Mouse (Mus musculus) MEL (cell line): ENCODE data around the gene Gm48551. TPM values are rescaled to one million over a fixed set of nuclear protein-coding genes. Genes with fewer than 3 reads are reported as not detected.

Experiments used
- DNase-seq: peaks from one replicate; pipeline ENCODE4 v3.0.0; 2011; ENCODE audit warnings: low read depth, low spot score
- H3K27ac ChIP-seq: 2 replicates; pipeline ENCODE4 v1.5.1; 2012; ENCODE audit warnings: low read depth, mild to moderate bottlenecking, control low read depth, low read length, moderate library complexity; ENCODE audit not compliant: control insufficient read depth
- H3K27me3 ChIP-seq, 2 experiments: fragments of 150-350 bp in 1 of 2; sonication (generic) in 1 of 2; 2 replicates each; pipeline ENCODE4 v1.6.1; 2012; ENCODE audit warnings: low read length in 2 of 2, mild to moderate bottlenecking in 2 of 2, improper control_type of control experiment in 1 of 2, moderate library complexity in 1 of 2; ENCODE audit not compliant: insufficient read depth in 2 of 2, control insufficient read depth in 1 of 2
- H3K36me3 ChIP-seq, 2 experiments: 2 replicates each; pipeline ENCODE4 v1.6.1; 2012 to 2014; ENCODE audit warnings: low read length in 2 of 2, improper control_type of control experiment in 1 of 2, inconsistent platforms in 1 of 2, mild to moderate bottlenecking in 1 of 2; ENCODE audit not compliant: insufficient read depth in 2 of 2, control insufficient read depth in 1 of 2
- H3K4me1 ChIP-seq, 2 experiments: fragments of 150-350 bp in 1 of 2; sonication (generic) in 1 of 2; 2 replicates each; pipeline ENCODE4 v1.6.1; 2012; ENCODE audit warnings: low read length in 2 of 2, improper control_type of control experiment in 1 of 2, mild to moderate bottlenecking in 1 of 2; ENCODE audit not compliant: insufficient read depth in 2 of 2, control insufficient read depth in 1 of 2
- H3K4me3 ChIP-seq, 2 experiments: fragments of 150-350 bp in 1 of 2; sonication (generic) in 1 of 2; 2 replicates each; pipeline ENCODE4 v1.5.1; 2012; ENCODE audit warnings: low read depth in 2 of 2, low read length in 2 of 2, mild to moderate bottlenecking in 2 of 2, moderate library complexity in 2 of 2, control low read depth in 1 of 2, improper control_type of control experiment in 1 of 2; ENCODE audit not compliant: control insufficient read depth in 1 of 2, insufficient read depth in 1 of 2
- H3K79me2 ChIP-seq: 2 replicates; pipeline ENCODE4 v1.6.1; 2012; ENCODE audit warnings: mild to moderate bottlenecking, low read length, moderate library complexity; ENCODE audit not compliant: control insufficient read depth, poor library complexity, insufficient read depth
- H3K9ac ChIP-seq: 2 replicates; pipeline ENCODE4 v1.6.1; 2012; ENCODE audit warnings: low read depth, mild to moderate bottlenecking, control low read depth, low read length, moderate library complexity; ENCODE audit not compliant: control insufficient read depth, poor library complexity, severe bottlenecking
- H3K9me3 ChIP-seq: fragments of 150-350 bp; sonication (generic); replicated peaks from 2 replicates; pipeline ENCODE4 v1.6.1; 2012; ENCODE audit warnings: mild to moderate bottlenecking, low read length, improper control_type of control experiment, moderate library complexity; ENCODE audit not compliant: insufficient read depth
- BHLHE40 ChIP-seq: IDR thresholded peaks from 2 replicates; pipeline ENCODE4 v1.6.1; 2012; ENCODE audit warnings: low read depth, mild to moderate bottlenecking, inconsistent platforms, low read length, improper control_type of control experiment, borderline replicate concordance
- CHD2 ChIP-seq: IDR thresholded peaks from 2 replicates; pipeline ENCODE4 v1.6.1; 2011; ENCODE audit warnings: low read length, improper control_type of control experiment
- CTCF ChIP-seq, 3 experiments: IDR thresholded peaks in 2 of 3; conservative IDR thresholded peaks in 1 of 3; 2 replicates each; pipeline ENCODE4 v1.5.1; 2011 to 2012; ENCODE audit warnings: low read length in 3 of 3, low read depth in 2 of 3, mild to moderate bottlenecking in 2 of 3, improper control_type of control experiment in 1 of 3, inconsistent platforms in 1 of 3, mixed read lengths in 1 of 3, moderate library complexity in 1 of 3; ENCODE audit not compliant: control insufficient read depth in 1 of 3, insufficient read depth in 1 of 3, poor library complexity in 1 of 3, severe bottlenecking in 1 of 3
- EP300 ChIP-seq, 2 experiments: IDR thresholded peaks; 2 replicates each; pipeline ENCODE4 v1.6.1; 2011; ENCODE audit warnings: improper control_type of control experiment in 2 of 2, low read length in 2 of 2, low read depth in 1 of 2, mild to moderate bottlenecking in 1 of 2
- ETS1 ChIP-seq: IDR thresholded peaks from 2 replicates; pipeline ENCODE4 v1.6.1; 2012; ENCODE audit warnings: low read depth, mild to moderate bottlenecking, inconsistent platforms, low read length, improper control_type of control experiment, moderate library complexity
- GABPA ChIP-seq: IDR thresholded peaks from 2 replicates; pipeline ENCODE4 v1.6.1; 2012; ENCODE audit warnings: low read depth, mild to moderate bottlenecking, inconsistent platforms, low read length, improper control_type of control experiment, moderate library complexity
- GATA1 ChIP-seq: IDR thresholded peaks from 2 replicates; pipeline ENCODE4 v1.6.1; 2011; ENCODE audit warnings: low read depth, low read length, improper control_type of control experiment
- HCFC1 ChIP-seq: IDR thresholded peaks from 2 replicates; pipeline ENCODE4 v1.6.1; 2012; ENCODE audit warnings: low read depth, mild to moderate bottlenecking, inconsistent platforms, low read length, improper control_type of control experiment, moderate library complexity
- JUND ChIP-seq: IDR thresholded peaks from 2 replicates; pipeline ENCODE4 v1.6.1; 2011; ENCODE audit warnings: low read depth, mild to moderate bottlenecking, improper control_type of control experiment, low read length
- MAFK ChIP-seq: IDR thresholded peaks from 2 replicates; pipeline ENCODE4 v1.6.1; 2011; ENCODE audit warnings: low read depth, mild to moderate bottlenecking, low read length, improper control_type of control experiment, borderline replicate concordance
- MAX ChIP-seq: IDR thresholded peaks from 2 replicates; pipeline ENCODE4 v1.6.1; 2011; ENCODE audit warnings: low read length, improper control_type of control experiment
- MAZ ChIP-seq: IDR thresholded peaks from 2 replicates; pipeline ENCODE4 v1.6.1; 2012; ENCODE audit warnings: low read depth, mild to moderate bottlenecking, inconsistent platforms, low read length, improper control_type of control experiment
- MEF2A ChIP-seq: IDR thresholded peaks from 2 replicates; pipeline ENCODE4 v1.6.1; 2014; ENCODE audit warnings: low read depth, mild to moderate bottlenecking, inconsistent platforms, low read length, improper control_type of control experiment; ENCODE audit not compliant: poor library complexity, insufficient replicate concordance, severe bottlenecking; ENCODE audit errors: extremely low read depth
- MXI1 ChIP-seq: IDR thresholded peaks from 2 replicates; pipeline ENCODE4 v1.6.1; 2011; ENCODE audit warnings: mild to moderate bottlenecking, low read depth, low read length, improper control_type of control experiment
- MYB ChIP-seq: IDR thresholded peaks from 2 replicates; pipeline ENCODE4 v1.6.1; 2011; ENCODE audit warnings: mild to moderate bottlenecking, low read depth, low read length, improper control_type of control experiment
- MYC ChIP-seq: IDR thresholded peaks from 2 replicates; pipeline ENCODE4 v1.6.1; 2011; ENCODE audit warnings: low read depth, mild to moderate bottlenecking, low read length, improper control_type of control experiment, moderate library complexity
- NELFE ChIP-seq: IDR thresholded peaks from 2 replicates; pipeline ENCODE4 v1.6.1; 2011; ENCODE audit warnings: low read depth, low read length, improper control_type of control experiment
- NRF1 ChIP-seq: IDR thresholded peaks from 2 replicates; pipeline ENCODE4 v1.6.1; 2014; ENCODE audit warnings: low read depth, mild to moderate bottlenecking, inconsistent platforms, low read length, improper control_type of control experiment, moderate library complexity; ENCODE audit not compliant: poor library complexity, insufficient read depth, severe bottlenecking
- POLR2A ChIP-seq, 2 experiments: IDR thresholded peaks; 2 replicates each; pipeline ENCODE4 v1.6.1; 2011 to 2012; ENCODE audit warnings: low read length in 2 of 2, mild to moderate bottlenecking in 2 of 2, control low read depth in 1 of 2, improper control_type of control experiment in 1 of 2, low read depth in 1 of 2, moderate library complexity in 1 of 2; ENCODE audit not compliant: control insufficient read depth in 1 of 2, insufficient read depth in 1 of 2, poor library complexity in 1 of 2
- POLR2AphosphoS2 ChIP-seq: IDR thresholded peaks from 2 replicates; pipeline ENCODE4 v1.6.1; 2011; ENCODE audit warnings: low read length, improper control_type of control experiment
- POLR2AphosphoS5 ChIP-seq: IDR thresholded peaks from 2 replicates; pipeline ENCODE4 v1.6.1; 2012; ENCODE audit warnings: low read depth, borderline replicate concordance, mild to moderate bottlenecking, inconsistent platforms, low read length, moderate library complexity, mixed read lengths
- RCOR1 ChIP-seq: IDR thresholded peaks from 2 replicates; pipeline ENCODE4 v1.6.1; 2012; ENCODE audit warnings: low read depth, mild to moderate bottlenecking, inconsistent platforms, low read length, improper control_type of control experiment
- SIN3A ChIP-seq: IDR thresholded peaks from 2 replicates; pipeline ENCODE4 v1.6.1; 2012; ENCODE audit warnings: low read length, improper control_type of control experiment, inconsistent platforms
- SMC3 ChIP-seq: IDR thresholded peaks from 2 replicates; pipeline ENCODE4 v1.6.1; 2011; ENCODE audit warnings: low read depth, low read length, improper control_type of control experiment
- TAL1 ChIP-seq: IDR thresholded peaks from 2 replicates; pipeline ENCODE4 v1.6.1; 2012; ENCODE audit warnings: mild to moderate bottlenecking, inconsistent platforms, low read length, moderate library complexity, mixed read lengths
- TCF12 ChIP-seq: IDR thresholded peaks from 2 replicates; pipeline ENCODE4 v1.6.1; 2014; ENCODE audit warnings: low read depth, mild to moderate bottlenecking, inconsistent platforms, low read length, improper control_type of control experiment, moderate library complexity
- UBTF ChIP-seq: IDR thresholded peaks from 2 replicates; pipeline ENCODE4 v1.6.1; 2012; ENCODE audit warnings: low read depth, mild to moderate bottlenecking, inconsistent platforms, low read length, improper control_type of control experiment, moderate library complexity, borderline replicate concordance; ENCODE audit not compliant: insufficient read depth
- USF1 ChIP-seq: IDR thresholded peaks from 2 replicates; pipeline ENCODE4 v1.6.1; 2014; ENCODE audit warnings: low read depth, mild to moderate bottlenecking, inconsistent platforms, low read length, improper control_type of control experiment, moderate library complexity
- USF2 ChIP-seq, 2 experiments: IDR thresholded peaks; 2 replicates each; pipeline ENCODE4 v1.6.1; 2011 to 2012; ENCODE audit warnings: improper control_type of control experiment in 2 of 2, low read length in 2 of 2, borderline replicate concordance in 1 of 2, inconsistent platforms in 1 of 2, low read depth in 1 of 2, mild to moderate bottlenecking in 1 of 2; ENCODE audit not compliant: insufficient read depth in 1 of 2
- ZC3H11A ChIP-seq: IDR thresholded peaks from 2 replicates; pipeline ENCODE4 v1.6.1; 2012; ENCODE audit warnings: low read depth, mild to moderate bottlenecking, inconsistent platforms, low read length, improper control_type of control experiment
- ZKSCAN1 ChIP-seq: IDR thresholded peaks from 2 replicates; pipeline ENCODE4 v1.6.1; 2012; ENCODE audit warnings: low read depth, mild to moderate bottlenecking, inconsistent platforms, low read length, improper control_type of control experiment, moderate library complexity
- ZNF384 ChIP-seq: IDR thresholded peaks from 2 replicates; pipeline ENCODE4 v1.6.1; 2012; ENCODE audit warnings: low read depth, mild to moderate bottlenecking, inconsistent platforms, low read length, improper control_type of control experiment
- polyA plus RNA-seq, 2 experiments: library from polyadenylated mRNA; stranded (reverse) in 1 of 2; unstranded in 1 of 2; fragments of >175 nt in 1 of 2; fragments of >200 nt in 1 of 2; gene quantifications; 2 replicates each; pipeline versions ENCODE4 v1.2.1 to v1.2.4; 2012; ENCODE audit warnings: low replicate concordance in 2 of 2, low read depth in 1 of 2; ENCODE audit not compliant: insufficient read length in 2 of 2, insufficient read depth in 1 of 2, missing spikeins in 1 of 2
- total RNA-seq: library from RNA; depleted of rRNA; stranded (reverse); fragments of 300-350 nt; gene quantifications from 2 replicates; pipeline ENCODE4 v1.2.3, GENCODE M21; 2012

Gm48551 gene
- total and polyA plus RNA-seq, 3 experiments: 0.62 to 2.6 TPM; not detected in 1

GRCm38 (mm10) chr10:81379809-81380378, 4.4 kb upstream of the Gm48551 start (continued):
- TF ChIP-seq MYB: peak; percentile 19; the same call in 1 of the 2 replicates
- peak; percentile 43 for TF ChIP-seq SIN3A
- TF ChIP-seq NELFE: no peak
- TF ChIP-seq BHLHE40: no peak
- TF ChIP-seq USF1: no peak
- TF ChIP-seq ZC3H11A: no peak
- TF ChIP-seq TCF12: no peak
- no peak; the same call in 1 of the 2 replicates for TF ChIP-seq MXI1
- no peak for TF ChIP-seq POLR2AphosphoS5
- TF ChIP-seq ZNF384: no peak
- 0 out of 2 replicates have a peak, but pooled peaks have one; percentile 23 for TF ChIP-seq MAZ
- no peak for TF ChIP-seq ZKSCAN1
- no peak for TF ChIP-seq TAL1
- no peak for TF ChIP-seq CHD2
- no peak for TF ChIP-seq SMC3
- no peak for TF ChIP-seq GATA1

GRCm38 (mm10) chr10:81382039-81382438, 2.2 kb upstream of the Gm48551 start:
- Histone ChIP-seq H3K27me3 (no peaks in the 10 kb centered on the region), H3K4me3 (no peak overlapping the region), H3K27ac (peak overlapping the region; percentile 92), H3K9ac (no peak overlapping the region; the same call in 1 of the 2 replicates), H3K4me1 (peaks cover 26 to 50% of the 10 kb centered on the region in 2 experiments), H3K79me2 (peaks cover 28% of the 10 kb centered on the region), H3K9me3 (no peaks in the 10 kb centered on the region), H3K36me3 (peaks cover 0 to 39% of the 10 kb centered on the region in 2 experiments; a peak in 2 of 4 replicates)
- DNase-seq: peak; percentile 98
- TF ChIP-seq ZC3H11A: no peak
- TF ChIP-seq CTCF (IDR thresholded peaks at IDR 0.05 in 2 of 3, conservative IDR thresholded peaks at IDR 0.05 in 1 of 3; ENCODE audit: control insufficient read depth in 1 of 3, insufficient read depth in 1 of 3, low read depth in 2 of 3, low read length in 3 of 3, poor library complexity in 1 of 3, severe bottlenecking in 1 of 3): no peak
- TF ChIP-seq MAZ: peak; percentile 93
- TF ChIP-seq JUND: no peak; the same call in 1 of the 2 replicates
- peak; percentile 99 for TF ChIP-seq BHLHE40
- TF ChIP-seq RCOR1: peak; percentile 98
- peak; percentile 97 for TF ChIP-seq MXI1
- peak; percentile 97 for TF ChIP-seq ZNF384
- TF ChIP-seq ZKSCAN1: no peak
- peak; percentile 91 for TF ChIP-seq MYB
- TF ChIP-seq MYC: peak; percentile 95
- peak; percentile 85; the same call in 1 of the 2 replicates for TF ChIP-seq MAFK
- peak; percentile 36 for TF ChIP-seq CHD2
- peak; percentile 77 for TF ChIP-seq POLR2AphosphoS2
- peak; percentile 97 to 99 for TF ChIP-seq EP300 (IDR thresholded peaks at IDR 0.05; ENCODE audit: low read depth in 1 of 2, low read length in 2 of 2)
- TF ChIP-seq GATA1: peak; percentile 98
- peak; percentile 63; the same call in 1 of the 2 replicates for TF ChIP-seq GABPA
- no peak for TF ChIP-seq UBTF
- peak; percentile 71; the same call in 1 of the 2 replicates for TF ChIP-seq MEF2A
- no peak for TF ChIP-seq USF2 (IDR thresholded peaks at IDR 0.05; ENCODE audit: borderline replicate concordance in 1 of 2, insufficient read depth in 1 of 2, low read depth in 1 of 2, low read length in 2 of 2)
- peak; percentile 99 for TF ChIP-seq ETS1
- TF ChIP-seq MAX: peak; percentile 97
- peak; percentile 100 for TF ChIP-seq SIN3A
- TF ChIP-seq POLR2A (IDR thresholded peaks at IDR 0.05; ENCODE audit: control insufficient read depth in 1 of 2, insufficient read depth in 1 of 2, low read depth in 1 of 2, low read length in 2 of 2, poor library complexity in 1 of 2): peak in 1 of 2 experiments; percentile 41; a peak in 1 of 4 replicates
- TF ChIP-seq NRF1: no peak
- peak; percentile 57; the same call in 1 of the 2 replicates for TF ChIP-seq HCFC1
